Mouse (Mus musculus) C2C12 (cell line): ENCODE measurements around the gene Kalrn.

ENCODE experiments used
- CTCF ChIP-seq: IDR thresholded peaks from one replicate; pipeline ENCODE4 v1.5.1; 2011; ENCODE audit not compliant: control insufficient read depth, insufficient read depth, insufficient read length
- FOSL1 ChIP-seq: IDR thresholded peaks from one replicate; pipeline ENCODE4 v1.8.0; 2011; ENCODE audit warnings: mild to moderate bottlenecking, low read length; ENCODE audit not compliant: poor library complexity, insufficient read depth, severe bottlenecking
- MYOD1 ChIP-seq: IDR thresholded peaks from one replicate; pipeline ENCODE4 v1.6.1; 2011; ENCODE audit warnings: low read depth; ENCODE audit not compliant: control insufficient read depth, insufficient read length

GRCm38 (mm10) chr16:34034267-34034666 is 539.1 kb downstream of the Kalrn start:
- TF ChIP-seq CTCF (no peak), MYOD1 (no peak), FOSL1 (no peak)
